8 mouse cellular contexts compared by ENCODE assay signal in the genomic region with DNA sequence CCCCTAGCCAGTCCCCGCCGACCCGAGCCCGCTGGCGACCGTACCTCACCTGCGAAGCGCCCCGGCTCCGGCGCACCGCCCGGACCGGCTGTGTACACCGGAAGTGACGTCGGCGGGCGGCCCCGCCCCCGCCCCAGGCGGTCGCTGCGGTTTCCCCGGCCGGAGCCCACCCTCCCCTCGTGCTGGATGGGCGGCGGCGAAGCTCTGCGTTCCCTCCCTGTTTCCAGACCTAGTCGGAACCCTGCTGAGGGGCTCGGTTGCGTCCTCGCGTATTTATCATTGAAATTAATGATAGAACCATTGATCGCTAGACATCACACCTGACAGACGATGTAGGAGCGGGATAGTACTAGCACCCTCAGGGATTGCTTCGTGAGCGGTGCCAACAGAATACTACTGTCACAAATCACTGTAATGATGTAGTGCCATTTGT. TPM values are rescaled to one million over a fixed set of nuclear protein-coding genes. Genes with fewer than 3 reads are reported as not detected.
DNase-seq lines count a peak whose midpoint lies in the region; ATAC-seq lines count a peak whose summit lies in the region.

A gene (minus strand): TSS at position 109 of the 433 bp plus-strand sequence.

- H3K4me1 ChIP-seq in hindbrain, embryonic 13.5 days (replicated peaks) = peaks cover 29% of the 10 kb centered on the region

- peak within 1 kb of the TSS; percentile 80 for H3K4me3 ChIP-seq in hindbrain, embryonic 13.5 days

- H3K27me3 ChIP-seq in hindbrain, embryonic 13.5 days = no peaks in the 10 kb centered on the region

- peak within 1 kb of the TSS; percentile 95 for H3K27ac ChIP-seq in hindbrain, embryonic 13.5 days

- H3K36me3 ChIP-seq in hindbrain, embryonic 13.5 days = no peaks in the 10 kb centered on the region

- peak; percentile 93 for DNase-seq in Muller cell, postnatal 12 days (ENCODE audit: inconsistent ontology term)
- peak; percentile 88 for DNase-seq in cerebellum, adult 9-11 months
- DNase-seq in frontal cortex, postnatal 14 days (ENCODE audit: low spot score in 2 of 2) = peak; percentile 70 to 79
- peak; percentile 74 to 88 for DNase-seq in layer of hippocampus, postnatal 25 days (ENCODE audit: extremely low spot score in 1 of 2, low spot score in 1 of 2)
- DNase-seq in lung, postnatal 25 days (ENCODE audit: low spot score) = peak; percentile 85
- peak; percentile 89 for DNase-seq in retina, embryonic 14.5 days (ENCODE audit: low spot score)
- peak; percentile 91 for DNase-seq in thymus, postnatal 4 days

- peak; percentile 90 for ATAC-seq in hindbrain, embryonic 13.5 days (ENCODE audit: low FRiP score)

- WGBS in hindbrain, embryonic 13.5 days = under 1% methylated on average over 36 of the region's 41 CpGs

- H3K9me3 ChIP-seq in hindbrain, embryonic 13.5 days = no peaks in the 10 kb centered on the region

- peak within 1 kb of the TSS; percentile 95 for H3K9ac ChIP-seq in hindbrain, embryonic 13.5 days

- peak within 1 kb of the TSS; percentile 76 for H3K4me2 ChIP-seq in hindbrain, embryonic 13.5 days

RNA-seq across cellular contexts. Expression of the gene that starts here (rescaled TPM):
- 32.1 and 34.4 TPM in 2 replicates for polyA plus RNA-seq in hindbrain, embryonic 13.5 days (2015; fragmentation: Nextera tagmentation; extraction: Ambion mirVana)
- 10 to 100 TPM; 34.4 to 37.0 TPM for total RNA-seq in layer of hippocampus, postnatal 25 days (2021)

Comparison
In these comparisons a context has a peak if more than half of its experiments do, and no peak if none do; other contexts are left out.
1. Peak in every context shown above with its lines: DNase-seq, ATAC-seq, H3K4me3 ChIP-seq and H3K27ac ChIP-seq.